Mouse (Mus musculus) embryonic fibroblast, embryonic 13.5 days (primary cell): ENCODE measurements at regions not wholly inside any gene's neighbourhood (a gene's known extent, or its start where the extent isn't known, plus 50 kb on each side); places are given as distances from the start of the nearest gene placed in this dataset.
"Not testable (repeated sequence)": the region's sequence is repeated elsewhere in the genome, so short reads cannot be mapped to it uniquely, and the experiment has no call there.

Experiments used
- H3K27ac ChIP-seq: 2 replicates; pipeline ENCODE4 v1.5.1; 2012; ENCODE audit warnings: low read length, control low read depth, inconsistent platforms; ENCODE audit not compliant: insufficient read depth
- H3K4me1 ChIP-seq: 2 replicates; pipeline ENCODE4 v1.6.1; 2011; ENCODE audit warnings: low read length; ENCODE audit not compliant: control insufficient read depth, insufficient read depth
- H3K4me3 ChIP-seq: 2 replicates; pipeline ENCODE4 v1.5.1; 2011; ENCODE audit warnings: mild to moderate bottlenecking, control low read depth, low read length; ENCODE audit not compliant: insufficient read depth
- CTCF ChIP-seq: IDR thresholded peaks from 2 replicates; pipeline ENCODE4 v1.5.1; 2011; ENCODE audit warnings: mild to moderate bottlenecking, control low read depth, low read length, moderate library complexity, borderline replicate concordance; ENCODE audit not compliant: insufficient read depth
- POLR2A ChIP-seq: IDR thresholded peaks from 2 replicates; pipeline ENCODE4 v1.6.1; 2011; ENCODE audit warnings: low read depth, mild to moderate bottlenecking, control low read depth, low read length, moderate library complexity

DNA sequence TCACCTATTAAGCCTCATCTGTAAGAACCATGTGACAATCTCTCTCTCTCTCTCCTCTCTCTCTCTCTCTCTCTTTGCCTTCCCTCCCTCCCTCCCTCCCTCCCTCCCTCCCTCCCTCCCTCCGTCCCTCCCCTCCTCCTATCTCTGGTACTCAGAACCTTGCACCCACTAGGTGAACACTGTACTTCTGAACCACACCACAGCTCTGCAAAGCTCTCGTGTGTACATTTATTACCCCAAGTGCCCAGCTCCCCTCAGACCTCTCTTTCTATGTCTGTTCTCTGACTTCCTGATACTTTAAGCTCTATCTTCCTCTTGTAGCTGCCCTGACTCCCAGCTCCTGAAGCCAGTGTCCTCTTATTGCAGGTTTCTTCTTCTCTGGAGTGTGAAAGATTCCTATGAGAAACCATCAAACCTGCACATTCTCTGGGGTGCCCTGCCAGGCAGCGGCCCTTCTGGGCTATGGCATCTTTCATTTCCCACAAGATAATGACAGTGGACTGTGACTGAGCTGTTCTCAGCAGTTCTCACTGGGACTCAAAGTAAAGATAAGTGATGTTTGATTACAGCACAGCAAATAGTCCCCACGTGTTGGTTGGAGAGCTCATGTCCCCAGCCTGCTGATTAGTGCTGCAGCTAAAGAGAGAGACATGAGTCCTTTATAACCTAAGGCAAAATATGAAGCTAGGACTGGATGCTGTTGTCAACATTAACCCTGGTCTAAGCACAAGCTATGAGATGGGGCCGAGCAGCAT lies 83.0 kb upstream of the Arl4c start:
- Histone ChIP-seq H3K27ac (no peak overlapping the region), H3K4me3 (no peak overlapping the region), H3K4me1 (no peaks in the 10 kb centered on the region)
- TF ChIP-seq POLR2A = no peak

DNA sequence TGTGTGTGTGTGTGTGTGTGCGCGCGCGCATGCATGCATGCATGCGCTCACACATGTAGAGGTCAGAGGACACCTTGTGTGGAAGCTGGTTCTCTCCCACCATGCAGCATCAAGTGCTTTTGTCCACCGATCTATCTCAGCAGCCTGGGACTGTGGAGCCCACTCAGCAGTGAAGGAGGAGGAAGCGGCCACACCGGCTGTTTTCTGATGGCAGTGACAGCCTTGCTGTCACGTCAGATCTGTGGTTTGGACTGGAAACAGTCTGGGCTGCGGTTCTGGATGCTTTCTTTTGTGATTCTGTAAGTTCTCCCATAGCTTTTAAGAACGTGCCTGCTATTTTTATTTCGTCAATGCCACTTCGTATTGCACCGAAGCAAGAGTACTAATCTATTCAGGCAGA lies 84.0 kb upstream of the Arl4c start:
- TF ChIP-seq CTCF = no peak
- no peak for TF ChIP-seq POLR2A
- H3K4me3 ChIP-seq = no peak overlapping the region
- H3K27ac ChIP-seq = no peak overlapping the region
- no peaks in the 10 kb centered on the region for H3K4me1 ChIP-seq

DNA sequence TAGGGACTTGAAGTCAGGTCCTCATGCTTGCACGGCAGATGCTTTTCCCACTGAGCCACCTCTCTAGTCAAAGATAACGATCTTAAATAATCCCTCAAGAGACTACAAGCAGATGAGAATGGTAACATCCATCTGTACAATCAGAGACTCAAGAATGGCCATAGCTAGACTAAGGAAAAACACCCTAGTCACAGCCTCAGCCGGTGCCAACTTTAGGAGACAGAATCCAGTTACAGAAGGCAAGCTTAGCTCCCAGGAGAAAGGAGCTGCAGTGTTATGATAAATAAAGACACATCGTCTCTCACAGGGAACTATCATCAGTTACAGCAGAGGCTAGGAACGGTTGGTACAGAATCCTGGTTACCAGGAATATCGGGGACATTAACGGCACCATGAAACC lies 88.7 kb upstream of the Arl4c start:
- no peak for TF ChIP-seq POLR2A
- TF ChIP-seq CTCF = no peak
- Histone ChIP-seq H3K4me1 (no peaks in the 10 kb centered on the region), H3K27ac (no peak overlapping the region), H3K4me3 (no peak overlapping the region)

DNA sequence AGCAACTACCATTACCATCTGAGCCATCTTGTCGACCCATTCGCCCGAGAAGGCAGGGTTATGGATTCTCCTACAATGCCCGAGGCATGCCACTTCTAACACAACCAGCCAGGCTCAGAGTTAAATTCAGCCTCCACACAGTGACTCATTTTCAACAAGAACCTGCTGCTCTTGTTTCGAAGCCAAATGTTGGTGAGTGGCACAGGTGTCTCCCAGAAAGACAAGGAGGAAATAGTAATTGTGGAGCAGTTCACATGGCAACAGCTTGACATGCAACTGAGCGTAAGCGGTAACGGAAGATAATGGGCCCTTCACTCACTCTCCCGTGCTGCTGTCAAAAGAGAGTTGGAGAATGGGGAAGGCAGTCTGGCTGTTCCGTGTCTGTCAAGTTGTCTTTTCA lies 92.9 kb upstream of the Arl4c start:
- no peak for TF ChIP-seq POLR2A
- no peak for TF ChIP-seq CTCF
- Histone ChIP-seq H3K4me1 (no peaks in the 10 kb centered on the region), H3K27ac (no peak overlapping the region), H3K4me3 (no peak overlapping the region)

DNA sequence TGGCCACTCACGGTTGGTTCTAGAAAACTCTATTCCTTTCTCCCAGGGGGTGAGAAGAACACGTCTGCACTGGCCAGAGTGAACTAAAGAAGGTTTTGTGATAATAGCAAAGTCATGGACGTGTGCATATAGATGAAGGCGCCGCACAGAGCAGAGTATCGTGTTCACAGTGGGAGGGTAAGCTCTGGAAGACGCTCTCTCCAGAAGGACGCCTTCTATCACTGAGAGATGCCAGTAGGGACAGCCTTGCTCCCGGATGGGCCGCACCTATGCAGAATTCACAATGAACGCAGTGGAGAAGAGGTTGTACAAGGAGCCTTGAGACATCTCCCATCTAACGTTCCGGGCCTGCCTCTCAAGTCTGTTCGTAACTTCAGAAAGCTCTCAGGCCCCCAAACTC lies 96.5 kb upstream of the Arl4c start:
- Histone ChIP-seq H3K27ac (no peak overlapping the region), H3K4me3 (no peak overlapping the region), H3K4me1 (no peaks in the 10 kb centered on the region)
- no peak for TF ChIP-seq CTCF
- TF ChIP-seq POLR2A = no peak

DNA sequence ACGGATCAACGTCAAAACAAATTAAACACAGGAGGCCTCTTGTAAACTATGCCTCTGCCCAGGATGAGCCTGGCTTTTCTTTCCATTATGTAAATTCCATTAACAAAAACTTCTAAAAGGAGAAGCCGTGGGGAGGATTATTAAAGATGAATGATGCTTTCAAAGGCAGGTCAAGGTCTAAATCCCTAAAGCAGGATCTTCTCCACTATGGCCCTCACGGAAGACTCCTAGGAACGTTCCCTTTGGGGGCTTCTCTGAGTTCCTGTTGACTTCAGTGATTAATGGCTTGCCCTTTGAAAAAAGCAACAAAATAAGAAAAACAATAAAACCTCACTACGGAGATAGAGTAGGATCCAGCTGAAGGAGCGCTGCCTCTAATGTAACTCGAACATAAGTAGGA lies 96.9 kb upstream of the Arl4c start:
- H3K4me3 ChIP-seq = no peak overlapping the region
- no peaks in the 10 kb centered on the region for H3K4me1 ChIP-seq
- no peak overlapping the region for H3K27ac ChIP-seq
- no peak for TF ChIP-seq POLR2A
- no peak for TF ChIP-seq CTCF

DNA sequence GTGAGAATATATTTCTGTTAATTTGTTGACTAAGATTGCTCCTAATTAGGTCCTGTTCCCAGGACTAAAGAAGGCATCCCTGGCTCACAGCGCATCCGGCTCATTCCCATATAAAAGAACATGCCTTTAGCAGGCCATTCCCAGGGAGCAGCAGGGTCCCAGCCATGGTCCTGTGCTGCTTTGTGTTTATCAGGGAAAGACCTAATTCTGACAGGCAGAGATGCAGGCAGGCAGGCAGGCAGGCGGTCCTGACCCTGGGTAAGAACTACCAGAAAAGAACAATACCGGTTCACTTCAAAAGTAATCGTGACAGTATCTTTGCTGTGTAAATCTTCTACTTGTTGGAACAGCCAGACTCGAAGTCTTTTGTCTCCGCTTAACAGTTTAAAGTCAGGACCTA lies 97.3 kb upstream of the Arl4c start:
- Histone ChIP-seq H3K4me1 (no peaks in the 10 kb centered on the region), H3K27ac (no peak overlapping the region)
- no peak for TF ChIP-seq CTCF
- no peak for TF ChIP-seq POLR2A

DNA sequence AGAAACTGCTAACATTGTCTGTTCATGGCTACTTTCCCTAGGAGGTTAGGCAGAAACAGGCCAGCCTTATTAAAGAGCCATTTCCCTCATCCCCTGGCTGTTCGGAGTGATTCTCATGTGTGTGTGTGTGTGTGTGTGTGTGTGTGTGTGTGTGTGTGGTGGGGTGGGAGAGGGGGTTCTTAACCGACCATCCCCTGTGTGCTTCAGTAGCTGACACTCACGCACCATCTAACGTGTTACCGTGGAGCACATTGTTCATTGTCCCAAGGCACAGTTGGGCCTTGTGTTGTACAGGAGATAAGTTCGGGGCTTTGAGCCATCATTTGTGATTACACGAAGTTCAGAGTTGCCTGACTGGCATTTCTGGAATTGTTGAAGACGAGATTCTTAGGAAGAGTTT lies 97.8 kb upstream of the Arl4c start:
- Histone ChIP-seq H3K4me1 (no peaks in the 10 kb centered on the region), H3K27ac (no peak overlapping the region), H3K4me3 (no peak overlapping the region)
- no peak for TF ChIP-seq CTCF
- TF ChIP-seq POLR2A = no peak

More for the DNA sequence above, 97.3 kb upstream of the Arl4c start:
- H3K4me3 ChIP-seq = no peak overlapping the region

DNA sequence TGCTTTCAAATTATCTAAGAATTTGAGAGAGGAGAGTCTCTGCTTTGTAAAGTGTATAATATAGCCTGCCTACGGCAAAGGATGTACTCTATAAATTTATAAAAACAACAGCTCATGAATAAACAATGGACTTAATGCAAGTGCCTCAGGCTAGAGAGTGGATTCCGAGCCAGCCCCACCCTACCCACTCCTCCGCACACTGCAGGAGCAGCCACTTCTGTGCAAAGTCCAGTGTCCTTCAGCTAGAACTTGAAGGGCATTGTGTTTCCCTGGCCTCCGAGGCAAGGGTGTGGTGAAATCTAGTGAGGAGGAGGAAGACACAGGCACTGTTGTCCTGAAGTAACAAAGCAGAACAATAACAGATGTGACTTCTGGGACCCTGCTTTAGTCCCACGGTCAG lies 98.4 kb upstream of the Arl4c start:
- Histone ChIP-seq H3K27ac (no peak overlapping the region), H3K4me3 (no peak overlapping the region), H3K4me1 (no peaks in the 10 kb centered on the region)
- TF ChIP-seq CTCF = no peak
- TF ChIP-seq POLR2A = no peak

DNA sequence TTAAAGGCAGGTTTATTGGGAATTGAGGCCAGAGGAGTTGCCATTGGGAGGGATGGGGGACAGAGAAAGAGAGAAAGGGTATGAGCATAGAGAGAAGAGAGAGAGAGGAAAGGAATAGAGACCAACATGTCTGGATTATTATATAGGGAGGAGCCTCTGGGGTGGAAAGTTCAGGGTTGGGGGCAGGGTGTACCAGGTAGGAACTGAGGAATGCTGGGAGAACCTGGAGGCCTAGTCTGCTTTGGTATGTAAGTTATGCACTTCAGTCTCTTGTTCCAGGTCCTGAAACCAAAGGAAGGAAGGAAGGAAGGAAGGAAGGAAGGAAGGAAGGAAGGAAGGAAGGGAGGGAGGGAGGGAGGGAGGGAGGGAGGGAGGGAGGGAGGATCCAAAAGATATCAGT lies 99.1 kb upstream of the Arl4c start:
- not testable (repeated sequence) for H3K4me3 ChIP-seq, H3K4me1 ChIP-seq, H3K27ac ChIP-seq

DNA sequence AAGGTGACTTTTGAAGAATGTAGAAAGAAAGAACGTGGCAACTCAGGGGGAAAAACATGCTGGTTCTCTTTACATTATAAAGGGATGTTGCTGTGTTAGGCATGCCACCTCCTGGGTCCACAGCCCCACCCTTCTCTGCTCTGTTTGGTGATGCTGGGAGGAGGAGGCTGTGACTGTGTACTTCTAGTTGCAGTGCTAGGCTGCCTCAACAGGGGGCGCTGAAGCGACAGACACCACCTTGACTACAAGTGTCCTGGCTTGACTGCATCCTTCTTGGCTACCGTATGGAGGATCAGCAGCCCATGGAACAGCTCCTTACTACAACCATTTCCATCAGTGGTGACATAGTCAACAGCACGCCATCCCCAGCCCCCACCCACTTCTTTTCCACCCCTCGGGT lies 104.9 kb upstream of the Arl4c start:
- H3K4me1 ChIP-seq = no peaks in the 10 kb centered on the region
- no peak overlapping the region for H3K27ac ChIP-seq
- TF ChIP-seq POLR2A = no peak
- TF ChIP-seq CTCF = peak; percentile 40; the same call in 1 of the 2 replicates
- H3K4me3 ChIP-seq = no peak overlapping the region
